Mouse (Mus musculus) thymus, adult 18-20 months (tissue): ENCODE measurements at regions not wholly inside any gene's neighbourhood (a gene's known extent, or its start where the extent isn't known, plus 50 kb on each side); places are given as distances from the start of the nearest gene placed in this dataset.

Source experiments
- DNase-seq, 2 experiments: peaks; one replicate each; pipeline ENCODE4 v3.0.0; 2022; ENCODE audit warnings: mixed read lengths in 2 of 2

- DNase-seq: no peak
These were observed 66.8 kb upstream of the Tbl1x start for GRCm38 (mm10) chrX:77443852-77444492.

GRCm38 (mm10) chrX:77446755-77447154, 64.1 kb upstream of the Tbl1x start:
- DNase-seq: no peak

- DNase-seq: no peak
These were observed 58.7 kb upstream of the Tbl1x start for GRCm38 (mm10) chrX:77451977-77452675.
